Mouse (Mus musculus): ENCODE data around the gene Elf4. TPM values are rescaled to one million over a fixed set of nuclear protein-coding genes. Genes with fewer than 3 reads are reported as not detected.

Elf4 gene
- polyA plus RNA-seq, 1 experiment, result 3.5 TPM

DNA sequence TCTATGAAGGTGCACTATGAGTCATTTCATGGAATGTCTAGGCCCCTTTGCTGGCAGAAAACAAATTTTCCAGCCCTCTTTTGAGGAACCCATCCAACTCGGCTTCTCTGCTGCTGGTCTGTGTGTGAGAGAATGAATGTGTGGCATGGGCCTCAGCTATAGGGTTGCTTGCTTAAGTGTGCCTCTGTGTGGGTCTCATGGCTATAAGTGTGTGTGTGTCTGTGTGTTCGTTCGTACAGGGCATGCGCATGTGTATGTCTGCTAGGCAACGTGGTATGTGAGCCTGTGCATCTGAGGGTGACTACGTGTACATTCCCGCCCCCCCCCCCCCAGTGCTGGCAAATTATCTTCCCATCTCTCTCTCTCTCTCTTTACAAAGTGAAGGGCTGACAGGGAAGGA is 2.4 kb downstream of the Elf4 start:
- peaks cover 54% of the 10 kb centered on the region for H3K4me1 ChIP-seq
- H3K4me3 ChIP-seq (replicated peaks), result peak overlapping the region; percentile 29
- no peaks in the 10 kb centered on the region for H3K36me3 ChIP-seq (replicated peaks; ENCODE audit: low read length)
- H3K9me3 ChIP-seq, result peaks cover 9% of the 10 kb centered on the region
- TF ChIP-seq FLI1 (IDR thresholded peaks at IDR 0.05; ENCODE audit: low read length) (no peak), GATA1 (IDR thresholded peaks at IDR 0.05; ENCODE audit: borderline replicate concordance, low read length) (no peak)
- peaks cover 5% of the 10 kb centered on the region for H3K27me3 ChIP-seq (replicated peaks)

DNA sequence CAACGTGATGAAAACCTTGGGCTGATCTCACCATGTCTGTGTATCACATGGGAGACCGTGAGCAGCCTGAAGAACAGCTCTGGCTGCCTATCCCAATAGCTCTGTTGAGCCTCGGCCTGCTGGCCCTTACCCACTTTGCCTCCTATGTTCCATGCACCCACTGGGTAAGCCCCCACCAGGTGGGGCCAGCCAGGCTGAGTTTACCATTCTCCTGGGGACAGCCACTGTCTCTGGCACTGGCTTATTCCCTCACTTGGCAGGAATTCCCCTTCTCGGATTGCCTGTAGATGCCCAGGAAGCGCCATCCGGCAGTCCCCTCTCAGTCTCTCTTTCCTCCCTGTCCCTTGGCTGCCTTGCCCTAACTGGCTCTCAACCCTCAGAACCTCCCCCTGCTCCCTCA is 6.0 kb downstream of the Elf4 start:
- TF ChIP-seq FLI1 (IDR thresholded peaks at IDR 0.05; ENCODE audit: low read length) (no peak), GATA1 (IDR thresholded peaks at IDR 0.05; ENCODE audit: borderline replicate concordance, low read length) (no peak)
- Histone ChIP-seq H3K36me3 (replicated peaks; ENCODE audit: low read length) (no peaks in the 10 kb centered on the region), H3K9me3 (peaks cover 15% of the 10 kb centered on the region)

DNA sequence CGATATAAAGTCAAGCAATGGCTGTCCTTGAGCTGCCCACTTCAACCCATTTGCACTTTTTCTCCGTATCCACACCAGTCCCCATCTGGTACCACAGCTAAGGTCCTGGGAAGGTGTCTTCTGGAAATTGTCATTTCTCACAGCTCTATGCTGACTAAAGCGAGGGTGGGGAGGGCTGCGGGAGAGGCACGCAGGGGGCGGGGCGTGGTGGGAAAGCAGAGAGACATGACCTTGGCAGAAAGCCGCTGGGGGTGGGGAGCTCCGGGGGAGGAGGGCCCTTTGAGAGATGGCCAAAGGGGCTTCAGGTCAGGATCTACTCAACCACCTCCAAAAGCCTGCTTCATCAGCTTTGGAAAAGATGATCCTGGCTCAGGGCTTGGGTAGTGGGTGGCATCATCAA is 7.9 kb downstream of the Elf4 start:
- TF ChIP-seq GATA1 (IDR thresholded peaks at IDR 0.05; ENCODE audit: borderline replicate concordance, low read length) (no peak), FLI1 (IDR thresholded peaks at IDR 0.05; ENCODE audit: low read length) (no peak)
- H3K36me3 ChIP-seq (replicated peaks; ENCODE audit: low read length), result no peaks in the 10 kb centered on the region
- H3K9me3 ChIP-seq, result peaks cover 15% of the 10 kb centered on the region
- H3K27me3 ChIP-seq (replicated peaks), result peaks cover 9% of the 10 kb centered on the region
- peaks cover 44% of the 10 kb centered on the region for H3K4me1 ChIP-seq
- peak overlapping the region; percentile 93 for H3K4me3 ChIP-seq (replicated peaks)

More for the DNA sequence above, 6.0 kb downstream of the Elf4 start:
- no peak overlapping the region for H3K4me3 ChIP-seq (replicated peaks)
- peaks cover 51% of the 10 kb centered on the region for H3K4me1 ChIP-seq
- H3K27me3 ChIP-seq (replicated peaks), result peaks cover 9% of the 10 kb centered on the region

DNA sequence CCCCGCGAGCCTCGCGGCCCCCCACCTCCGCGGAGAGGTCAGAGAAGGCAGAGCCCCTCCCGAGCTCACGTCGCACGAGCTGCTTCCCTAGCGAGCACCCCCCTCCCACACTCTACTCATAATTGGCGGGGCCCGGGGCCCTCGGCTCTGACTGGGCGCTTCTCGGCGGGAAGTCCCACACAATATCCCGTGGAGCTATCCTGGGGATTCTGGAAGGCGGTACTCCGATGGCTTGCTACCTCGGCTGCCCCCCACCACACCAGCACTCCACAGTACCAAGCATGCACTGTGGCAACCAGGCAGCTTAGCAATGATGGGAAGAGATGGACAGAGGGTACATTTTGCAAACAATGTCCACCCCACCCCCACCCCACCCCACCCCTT is 8.4 kb downstream of the Elf4 start:
- H3K4me1 ChIP-seq, result peaks cover 44% of the 10 kb centered on the region
- peaks cover 9% of the 10 kb centered on the region for H3K27me3 ChIP-seq (replicated peaks)
- TF ChIP-seq GATA1 (IDR thresholded peaks at IDR 0.05; ENCODE audit: borderline replicate concordance, low read length) (no peak), FLI1 (IDR thresholded peaks at IDR 0.05; ENCODE audit: low read length) (no peak)
- peak overlapping the region; percentile 93 for H3K4me3 ChIP-seq (replicated peaks)
- H3K9me3 ChIP-seq, result peaks cover 15% of the 10 kb centered on the region
- H3K36me3 ChIP-seq (replicated peaks; ENCODE audit: low read length), result no peaks in the 10 kb centered on the region

- H3K4me1 ChIP-seq, result peaks cover 42% of the 10 kb centered on the region
These were observed 9.0 kb downstream of the Elf4 start for GRCm38 (mm10) chrX:48453736-48454494.

DNA sequence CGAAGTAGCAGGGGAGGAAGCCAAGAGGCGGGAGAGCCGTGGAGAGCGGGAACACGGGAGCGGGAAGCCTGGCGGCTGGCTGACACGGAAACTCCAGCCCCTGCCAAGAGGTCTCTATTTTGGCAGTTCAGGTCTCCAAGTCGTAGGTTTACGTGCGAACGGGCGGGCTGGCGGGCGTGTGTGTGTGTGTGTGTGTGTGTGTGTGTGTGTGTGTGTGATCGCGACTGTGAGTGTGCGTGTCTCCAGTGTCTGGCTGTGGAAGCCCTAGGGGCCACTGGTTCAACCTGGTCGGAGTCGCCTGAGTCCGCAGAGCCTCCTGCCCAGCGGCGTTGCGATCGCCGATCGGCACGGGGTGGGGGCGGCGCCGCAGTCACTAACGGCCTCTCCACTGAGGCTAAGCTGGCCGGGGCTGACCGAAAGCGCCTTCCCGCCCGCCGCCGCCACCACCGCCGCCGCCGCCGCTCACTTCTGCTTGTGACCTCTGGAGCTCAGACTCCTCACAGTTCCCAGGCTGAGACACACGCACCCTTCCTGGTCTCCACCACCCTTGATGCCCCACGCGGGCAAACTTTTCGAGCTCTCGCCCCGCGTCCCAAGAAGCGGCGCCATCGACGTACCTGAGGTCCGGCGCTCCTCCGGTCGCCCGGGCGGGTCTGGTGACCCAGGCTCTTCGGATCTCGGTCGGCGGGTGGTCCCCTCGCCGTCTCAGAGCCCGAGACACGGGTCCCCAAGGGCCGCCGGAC is 9.8 kb downstream of the Elf4 start:
- Histone ChIP-seq H3K4me3 (replicated peaks) (peak overlapping the region; percentile 93), H3K4me1 (peaks cover 42% of the 10 kb centered on the region), H3K27me3 (replicated peaks) (peaks cover 9% of the 10 kb centered on the region), H3K36me3 (replicated peaks; ENCODE audit: low read length) (no peaks in the 10 kb centered on the region), H3K9me3 (peaks cover 15% of the 10 kb centered on the region)
- TF ChIP-seq FLI1 (IDR thresholded peaks at IDR 0.05; ENCODE audit: low read length), result no peak
- no peak for TF ChIP-seq GATA1 (IDR thresholded peaks at IDR 0.05; ENCODE audit: borderline replicate concordance, low read length)

More at GRCm38 (mm10) chrX:48453736-48454494, 9.0 kb downstream of the Elf4 start:
- Histone ChIP-seq H3K27me3 (replicated peaks) (peaks cover 9% of the 10 kb centered on the region), H3K9me3 (peaks cover 15% of the 10 kb centered on the region), H3K36me3 (replicated peaks; ENCODE audit: low read length) (no peaks in the 10 kb centered on the region), H3K4me3 (replicated peaks) (peak overlapping the region; percentile 93)
- TF ChIP-seq FLI1 (IDR thresholded peaks at IDR 0.05; ENCODE audit: low read length), result no peak
- no peak for TF ChIP-seq GATA1 (IDR thresholded peaks at IDR 0.05; ENCODE audit: borderline replicate concordance, low read length)

DNA sequence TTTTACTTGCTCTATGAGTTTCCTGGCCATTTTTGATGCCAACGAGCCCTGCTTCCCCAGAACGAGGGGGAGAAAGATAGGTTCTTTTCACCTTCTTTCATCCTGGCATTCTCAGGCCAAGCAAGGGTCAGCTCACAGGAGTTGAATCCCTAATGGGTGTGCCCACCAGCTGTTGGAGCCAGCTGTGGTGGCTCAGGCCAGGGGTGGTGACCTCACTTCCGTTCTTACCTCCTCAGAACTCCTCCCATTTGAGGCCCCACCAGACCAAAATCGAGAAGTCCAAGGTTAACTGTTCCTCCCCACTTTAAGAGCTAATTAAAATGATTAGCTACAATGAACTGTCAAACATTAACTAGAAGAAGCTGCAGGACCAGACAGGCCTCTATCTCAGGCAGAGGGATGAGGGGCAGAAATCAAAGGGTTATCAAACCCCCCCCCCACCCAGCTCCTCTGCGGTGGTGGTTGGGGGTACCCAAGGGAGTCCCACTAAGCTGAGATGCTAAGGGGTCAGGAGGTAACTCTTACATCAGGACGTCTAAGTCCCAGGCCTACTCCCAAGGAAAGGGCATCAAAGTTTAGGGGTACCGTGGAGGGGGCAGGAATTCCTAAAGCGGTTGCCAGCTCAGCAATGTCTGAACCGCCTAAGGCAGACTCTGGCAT is 10.6 kb downstream of the Elf4 start:
- Histone ChIP-seq H3K27me3 (replicated peaks) (peaks cover 9% of the 10 kb centered on the region), H3K4me3 (replicated peaks) (peak overlapping the region; percentile 93), H3K36me3 (replicated peaks; ENCODE audit: low read length) (no peaks in the 10 kb centered on the region), H3K9me3 (peaks cover 15% of the 10 kb centered on the region), H3K4me1 (peaks cover 49% of the 10 kb centered on the region)
- no peak for TF ChIP-seq GATA1 (IDR thresholded peaks at IDR 0.05; ENCODE audit: borderline replicate concordance, low read length)
- TF ChIP-seq FLI1 (IDR thresholded peaks at IDR 0.05; ENCODE audit: low read length), result no peak

- H3K4me1 ChIP-seq, result peaks cover 49% of the 10 kb centered on the region
These were observed 13.3 kb downstream of the Elf4 start for GRCm38 (mm10) chrX:48449646-48450045.

GRCm38 (mm10) chrX:48444677-48445076 is 18.3 kb downstream of the Elf4 start:
- no peak overlapping the region for H3K4me3 ChIP-seq (replicated peaks)
- peaks cover 39% of the 10 kb centered on the region for H3K4me1 ChIP-seq
- H3K27me3 ChIP-seq (replicated peaks), result no peaks in the 10 kb centered on the region

More at GRCm38 (mm10) chrX:48449646-48450045, 13.3 kb downstream of the Elf4 start:
- H3K36me3 ChIP-seq (replicated peaks; ENCODE audit: low read length), result no peaks in the 10 kb centered on the region
- peaks cover 15% of the 10 kb centered on the region for H3K9me3 ChIP-seq
- H3K4me3 ChIP-seq (replicated peaks), result no peak overlapping the region
- H3K27me3 ChIP-seq (replicated peaks), result peaks cover 5% of the 10 kb centered on the region
- no peak for TF ChIP-seq FLI1 (IDR thresholded peaks at IDR 0.05; ENCODE audit: low read length)
- TF ChIP-seq GATA1 (IDR thresholded peaks at IDR 0.05; ENCODE audit: borderline replicate concordance, low read length), result no peak

More at GRCm38 (mm10) chrX:48444677-48445076, 18.3 kb downstream of the Elf4 start:
- H3K36me3 ChIP-seq (replicated peaks; ENCODE audit: low read length), result no peaks in the 10 kb centered on the region
- TF ChIP-seq FLI1 (IDR thresholded peaks at IDR 0.05; ENCODE audit: low read length) (no peak), GATA1 (IDR thresholded peaks at IDR 0.05; ENCODE audit: borderline replicate concordance, low read length) (no peak)
- no peaks in the 10 kb centered on the region for H3K9me3 ChIP-seq

All from megakaryocyte, embryonic 14.5 days (primary cell).